Mouse (Mus musculus) B cell, adult 2 months (primary cell): ENCODE measurements around the gene Zfp512b.

Source experiments
- DNase-seq, 2 experiments: peaks; one replicate each; pipeline ENCODE4 v3.0.0; 2022

The Zfp512b gene

DNA sequence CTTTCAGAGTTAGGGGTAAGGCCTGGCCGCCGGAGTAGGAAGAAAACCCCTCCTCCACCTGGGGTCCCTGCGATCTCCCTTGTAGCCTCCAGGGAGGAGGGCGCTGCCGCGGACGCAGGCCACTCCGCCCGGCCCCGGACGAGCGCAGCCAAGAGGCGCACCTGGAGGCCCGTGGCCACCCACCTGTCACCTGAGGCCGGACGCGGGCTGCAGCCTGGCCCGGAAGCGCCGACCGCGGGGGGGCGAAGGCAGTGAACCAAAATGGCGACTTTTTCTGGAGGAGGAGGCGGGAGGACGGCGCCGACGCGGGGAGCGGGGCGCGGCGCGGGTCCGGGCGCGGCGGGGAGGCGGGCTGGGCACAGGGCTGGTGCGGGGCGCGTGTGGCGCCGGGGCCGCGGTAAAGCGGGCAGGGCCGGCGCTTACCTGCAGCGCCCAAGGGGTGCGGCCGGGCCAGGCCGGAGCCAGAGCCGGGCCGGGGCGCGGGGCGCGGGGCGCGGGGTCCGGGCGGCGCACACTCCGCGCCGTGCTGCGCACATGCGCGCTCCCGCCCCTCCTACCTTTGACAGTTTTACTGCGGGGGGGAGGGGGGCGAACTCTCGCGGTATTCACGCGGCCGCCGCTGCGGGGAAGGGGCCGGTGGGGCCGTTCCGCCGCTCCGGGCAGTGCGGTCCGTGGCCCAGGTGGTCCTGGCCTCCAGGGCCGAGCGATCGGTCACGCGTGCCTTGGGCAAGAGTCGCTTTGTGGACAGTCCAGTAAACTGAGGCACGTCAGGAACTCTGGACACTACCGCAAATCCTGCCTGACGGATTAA, at the start of gene Zfp512b:
TSS of gene Zfp512b (minus strand) at position 573 of the 811 bp plus-strand sequence.
- peak; percentile 77 to 78 for DNase-seq

DNA sequence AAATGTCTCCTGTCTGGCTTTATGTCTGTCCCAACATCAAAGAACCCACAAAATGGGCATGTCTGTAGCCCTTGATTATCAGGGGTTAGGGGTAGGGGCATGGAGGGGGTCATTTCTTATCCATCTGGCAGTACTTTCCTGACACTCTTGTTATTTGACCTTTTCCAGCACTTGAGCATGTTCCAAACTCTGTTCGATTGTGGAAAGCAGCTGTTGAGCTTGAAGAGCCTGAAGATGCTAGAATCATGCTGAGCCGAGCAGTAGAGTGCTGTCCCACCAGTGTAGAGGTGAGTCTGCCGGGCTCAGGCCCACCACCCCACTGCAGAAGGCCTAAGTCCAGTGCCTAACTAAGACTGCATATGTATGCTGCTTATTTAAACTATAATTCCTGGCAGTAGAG, 43.3 kb upstream of the Zfp512b start:
- no peak for DNase-seq

DNA sequence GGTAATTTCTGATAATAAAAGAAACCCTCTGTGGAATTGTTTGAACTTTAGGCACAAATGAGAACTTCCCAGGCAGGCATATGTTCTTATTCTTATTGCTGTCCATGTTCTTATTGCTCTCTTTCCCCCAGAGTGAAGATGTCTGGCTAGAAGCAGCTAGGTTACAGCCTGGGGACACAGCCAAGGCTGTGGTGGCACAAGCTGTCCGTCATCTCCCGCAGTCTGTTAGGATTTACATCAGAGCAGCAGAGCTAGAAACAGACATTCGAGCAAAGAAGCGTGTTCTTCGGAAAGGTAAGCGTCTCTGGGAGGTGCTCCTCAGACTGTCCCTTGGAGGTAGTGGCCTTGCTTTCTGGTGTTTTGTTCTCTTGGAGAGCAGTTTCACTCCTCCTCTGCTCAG, 40.0 kb upstream of the Zfp512b start:
- DNase-seq, result no peak

DNA sequence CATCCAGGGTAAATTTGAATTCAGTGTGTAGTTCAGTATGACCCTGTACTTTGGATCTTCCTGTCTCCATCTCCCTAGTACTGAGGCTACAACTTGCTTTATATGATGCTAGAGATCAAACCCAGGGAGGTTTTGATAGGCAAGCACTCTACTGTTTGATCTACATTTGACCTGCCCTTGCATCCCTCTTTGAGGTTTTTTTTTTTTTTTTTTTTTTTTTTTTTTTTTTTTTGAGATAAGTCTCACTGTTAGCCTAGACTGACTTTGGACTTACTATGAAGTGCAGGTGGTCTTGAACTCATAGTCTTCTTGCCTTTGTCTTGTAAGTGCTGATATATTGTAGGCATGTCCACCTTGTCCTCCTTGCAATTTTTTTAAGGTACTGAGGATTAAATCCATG, 35.9 kb upstream of the Zfp512b start:
- DNase-seq, result no peak

DNA sequence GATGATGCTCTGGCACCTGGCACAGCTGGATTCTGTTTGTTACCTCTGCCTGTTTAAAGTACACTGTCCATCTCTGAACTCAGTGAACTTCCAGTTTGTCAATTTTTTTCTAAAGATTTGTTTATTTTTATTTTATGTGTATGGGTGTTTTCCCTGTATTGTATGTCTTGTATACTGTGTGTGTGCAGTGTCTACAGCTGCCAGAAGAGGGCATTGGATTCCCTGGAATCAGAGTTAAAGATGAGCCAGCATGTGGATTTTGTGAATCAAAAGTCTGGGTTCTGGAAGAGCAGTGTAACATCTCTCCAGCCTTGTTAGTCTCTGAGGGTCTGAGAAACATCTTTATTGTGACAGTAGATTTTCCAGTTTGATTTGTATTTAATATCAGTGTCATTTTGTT, 30.8 kb upstream of the Zfp512b start:
- DNase-seq, result peak in 1 of 2 experiments; percentile 27

DNA sequence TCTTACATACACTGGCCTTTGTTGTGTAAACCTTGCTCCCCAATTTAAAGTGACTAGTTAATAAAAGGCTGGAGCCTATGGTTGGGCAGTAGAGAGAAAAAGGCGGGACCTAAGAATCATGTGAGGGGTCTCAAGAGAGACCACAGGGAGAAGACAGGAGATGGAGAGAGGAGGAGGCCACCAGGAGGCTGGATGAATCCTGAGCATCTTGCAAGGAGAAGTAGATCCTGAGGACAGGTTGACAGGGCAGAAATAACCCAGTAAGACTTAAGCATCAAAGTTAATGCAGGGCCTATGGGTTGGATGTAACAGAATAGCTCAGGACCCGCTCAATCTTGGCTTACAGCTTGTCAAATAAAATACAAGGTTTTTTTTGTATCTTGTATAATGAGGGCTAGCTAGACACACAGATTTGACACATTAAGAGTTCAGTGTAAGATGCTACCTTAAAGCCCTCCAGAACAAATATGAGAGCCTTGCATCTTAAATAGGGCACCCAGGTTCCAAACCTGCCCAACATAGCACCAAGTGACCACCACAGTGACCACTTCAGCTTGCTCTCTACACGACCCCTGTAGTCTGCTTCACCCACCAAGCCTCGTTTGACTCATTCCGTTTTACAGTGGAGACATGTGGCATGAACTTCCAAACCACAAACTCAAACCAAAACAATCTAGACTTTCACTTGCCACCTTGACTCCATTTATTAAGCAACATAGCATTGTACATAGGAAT, 26.3 kb upstream of the Zfp512b start:
- DNase-seq, result no peak

DNA sequence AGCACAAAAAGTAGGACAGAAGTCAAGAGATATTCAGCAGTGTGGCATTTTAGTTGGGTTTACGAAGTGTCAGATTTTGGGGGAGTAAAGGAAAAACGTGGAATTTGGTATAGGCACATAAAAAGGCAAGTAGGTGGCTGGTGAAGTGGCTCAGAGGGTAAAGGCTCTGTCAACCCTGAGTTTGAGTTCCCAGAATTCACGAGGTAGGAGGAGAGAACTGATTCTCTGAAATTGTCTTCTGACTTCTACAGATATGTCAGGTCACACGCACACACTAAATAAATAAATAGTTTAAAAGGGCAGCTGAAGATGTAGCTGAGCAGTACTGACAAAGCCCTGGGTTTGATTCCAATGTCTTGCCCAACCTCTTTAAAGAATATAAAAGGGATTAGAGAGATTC, 9.8 kb upstream of the Zfp512b start:
- no peak for DNase-seq

DNA sequence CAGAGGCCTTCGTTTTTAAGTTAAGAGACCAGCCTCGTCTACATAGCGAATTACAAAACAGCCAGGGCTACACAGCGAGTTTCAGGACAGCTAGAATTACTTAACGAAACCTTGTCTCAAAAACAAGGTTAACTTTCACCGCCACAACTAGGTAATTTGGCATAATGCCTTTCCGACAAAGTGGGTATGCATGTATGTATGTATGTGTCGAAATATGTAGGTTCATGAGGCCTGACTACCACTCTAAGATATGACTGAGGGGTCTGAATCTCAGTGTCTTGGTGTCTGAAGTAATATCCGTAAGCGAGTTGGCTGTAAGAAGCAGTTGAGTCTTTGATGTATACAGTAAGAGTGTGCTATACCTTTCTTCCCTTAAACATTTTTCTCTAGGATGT, 9.1 kb upstream of the Zfp512b start:
- no peak for DNase-seq

DNA sequence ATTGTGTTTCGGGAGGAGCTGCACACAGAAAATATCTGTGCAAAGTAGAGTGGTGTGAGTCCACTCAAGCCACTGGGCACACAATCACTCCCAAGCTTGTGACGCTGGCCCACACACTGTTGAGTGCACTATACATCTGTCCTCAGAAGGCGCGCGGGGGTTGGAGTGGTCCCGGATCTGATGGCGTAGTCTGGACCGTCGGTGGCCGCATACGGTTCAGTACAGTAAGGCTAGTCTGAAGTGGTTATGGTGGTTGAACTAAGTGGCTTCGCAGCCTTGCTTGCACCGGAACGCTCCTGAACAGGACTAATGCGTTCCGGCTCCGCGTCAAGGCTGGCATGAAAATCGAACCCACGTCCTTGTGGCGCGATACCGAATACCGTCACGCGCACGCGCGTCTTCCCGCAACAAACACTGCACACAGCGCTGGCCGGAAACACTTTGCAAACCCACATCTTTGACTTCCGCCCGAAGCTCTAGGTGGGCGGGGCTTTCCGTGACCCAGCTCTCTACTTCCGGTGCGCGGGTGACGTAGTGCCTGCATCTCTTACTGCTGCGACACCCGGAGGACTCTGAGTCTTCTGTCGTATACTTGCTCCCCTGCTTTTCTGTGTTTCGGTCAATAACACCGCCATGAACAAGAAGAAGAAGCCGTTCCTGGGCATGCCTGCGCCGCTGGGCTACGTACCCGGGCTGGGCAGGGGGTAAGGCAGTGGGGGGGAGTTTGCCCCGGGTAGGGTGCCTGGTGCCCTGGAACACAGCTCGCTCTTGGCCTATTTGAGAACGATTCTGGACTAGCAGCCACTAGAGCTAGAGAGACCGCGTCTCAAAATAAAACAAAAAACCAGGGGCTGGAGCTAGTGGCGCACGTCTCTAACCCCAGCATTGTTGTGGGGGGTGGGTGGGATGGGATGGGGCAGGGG, 8.5 kb upstream of the Zfp512b start:
- DNase-seq, result peak; percentile 97

DNA sequence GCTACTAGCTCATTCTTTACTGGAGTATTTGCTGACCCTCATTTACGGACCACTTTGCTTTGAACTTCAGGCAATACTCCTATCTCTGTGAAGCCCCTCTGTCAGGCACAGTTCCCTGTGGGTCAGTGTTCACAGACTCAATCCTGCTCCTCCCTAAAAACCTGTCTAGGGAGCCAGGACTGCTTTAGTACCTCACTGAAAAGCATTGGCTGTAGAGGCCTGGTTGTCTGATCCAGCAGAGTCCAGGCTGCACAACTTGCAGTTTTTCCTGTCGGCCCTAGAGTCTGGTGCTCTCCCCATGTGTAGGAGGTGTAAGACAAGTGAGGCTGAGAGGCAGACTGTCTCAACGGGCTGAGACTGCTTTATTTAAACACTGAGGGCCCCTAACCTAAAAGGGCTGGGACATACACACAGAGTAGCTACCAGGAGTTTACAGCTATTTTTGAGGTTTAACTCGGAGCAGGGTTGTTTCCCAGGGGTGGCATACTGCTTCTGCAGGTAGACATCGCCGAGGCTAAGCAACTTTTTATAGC, 7.7 kb upstream of the Zfp512b start:
- DNase-seq, result no peak

DNA sequence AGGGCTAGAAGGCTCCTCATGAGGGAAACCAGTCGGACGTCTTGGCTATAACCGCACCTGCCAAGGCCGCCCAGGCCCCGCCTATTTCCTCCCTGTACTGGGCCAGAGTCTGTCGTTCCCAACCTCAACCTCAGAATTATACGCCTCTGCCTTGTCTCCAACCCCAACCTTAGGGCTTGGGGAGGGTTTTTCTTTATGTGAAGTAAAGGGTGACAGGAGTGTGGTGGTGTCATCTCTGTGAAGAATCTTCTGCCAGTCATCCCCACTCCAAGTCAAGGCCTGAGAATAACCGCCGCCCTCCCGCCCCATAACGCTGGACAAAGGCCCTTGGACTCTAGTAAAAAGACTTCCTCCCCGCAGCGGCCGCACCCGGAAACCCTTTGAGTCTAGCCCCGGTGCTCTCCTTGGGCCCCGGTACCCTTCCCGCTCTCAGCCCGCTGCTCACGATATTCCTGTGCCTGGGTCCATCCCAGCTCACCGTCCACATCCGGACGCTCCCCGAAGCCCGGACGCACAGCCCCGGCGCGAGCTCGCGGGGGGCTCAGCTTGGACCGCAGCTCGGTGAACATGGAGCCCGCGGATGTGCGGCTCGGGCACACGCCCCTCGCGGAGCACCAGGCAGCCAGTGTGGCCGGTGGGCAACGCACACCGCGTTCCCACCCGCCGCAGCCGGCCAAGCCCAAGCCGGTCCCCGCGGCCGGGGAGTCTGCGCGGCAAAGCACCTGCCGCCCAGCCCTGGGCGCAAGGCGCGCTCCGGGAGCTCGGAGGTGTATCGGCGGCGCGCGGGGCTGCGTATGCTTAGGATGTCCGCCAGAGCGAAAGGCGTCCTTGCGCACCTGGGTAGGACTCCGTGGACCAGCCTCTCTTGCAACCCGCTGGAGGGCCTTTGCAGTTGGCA, 6.1 kb upstream of the Zfp512b start, which contains the start of gene Samd10:
TSS of gene Samd10 (minus strand) at position 759 of the 898 bp plus-strand sequence.
- peak; percentile 76 to 77 for DNase-seq

DNA sequence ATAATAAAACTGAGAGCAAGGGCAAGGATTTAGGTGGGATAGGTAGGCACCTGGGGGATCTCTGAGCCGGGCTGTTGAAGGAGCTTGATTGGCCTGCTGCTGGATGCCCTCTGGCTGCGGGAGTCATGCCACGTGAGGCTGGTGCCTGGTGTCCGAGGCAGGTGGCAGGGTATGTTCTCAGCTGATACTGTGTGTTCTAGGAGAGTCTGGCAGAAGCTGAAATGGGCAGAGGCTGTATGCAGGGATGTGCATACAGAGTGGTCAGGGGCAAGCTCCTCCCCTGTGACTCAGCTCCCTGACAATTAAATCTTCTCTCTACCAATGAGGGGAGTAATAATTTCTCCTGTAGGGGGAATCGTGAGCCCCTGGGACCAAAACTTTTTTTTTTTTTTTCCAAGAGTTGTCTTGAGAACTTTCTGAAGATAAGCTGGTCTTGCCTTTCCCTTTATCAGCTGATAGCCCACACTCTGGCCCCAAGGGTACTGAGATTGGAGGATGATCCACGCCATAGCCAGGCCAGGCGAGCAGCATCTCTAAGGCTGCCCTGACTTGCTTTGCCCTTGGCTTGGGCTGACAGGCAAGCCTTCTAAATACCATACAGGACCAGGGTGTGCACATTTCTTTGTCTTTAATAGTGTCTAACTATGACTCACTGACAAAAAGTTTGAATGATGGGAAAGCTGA, 4.9 kb upstream of the Zfp512b start:
- no peak for DNase-seq

DNA sequence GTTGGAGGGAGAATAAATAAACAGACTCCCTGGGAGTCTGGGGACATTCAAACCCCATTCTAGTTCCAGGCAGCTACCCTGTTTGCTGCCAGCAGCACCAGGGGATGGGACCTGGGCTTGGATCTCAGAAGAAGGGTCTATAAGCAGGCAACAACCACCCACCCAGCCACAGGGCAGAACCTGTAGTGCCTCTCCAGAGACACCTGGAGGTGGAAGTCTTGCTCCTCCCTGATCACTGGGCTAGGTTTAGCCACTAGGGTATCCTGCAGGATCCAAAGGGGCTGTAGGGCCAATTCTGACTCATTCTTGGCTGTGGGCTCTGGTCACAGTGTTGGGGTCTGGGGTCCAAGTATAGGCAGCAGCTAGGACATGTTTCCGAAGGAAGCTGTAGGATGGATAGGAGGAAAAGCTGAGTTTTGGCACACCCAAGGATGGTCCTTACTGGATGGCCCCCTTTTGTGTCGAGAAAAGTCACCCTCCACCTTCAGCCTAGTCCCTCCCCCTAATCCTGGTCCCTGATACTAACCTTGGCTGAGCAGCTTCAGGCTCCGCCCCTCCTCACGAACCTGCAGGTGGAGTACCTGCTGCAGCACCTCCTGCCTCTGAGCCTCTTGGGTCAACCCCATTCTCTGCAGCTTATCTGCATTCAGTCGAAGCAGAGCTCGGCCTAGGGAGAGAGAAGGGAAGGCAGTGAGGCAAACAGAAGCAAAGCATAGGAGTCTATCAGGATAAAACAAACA, 3.8 kb upstream of the Zfp512b start:
- no peak for DNase-seq

DNA sequence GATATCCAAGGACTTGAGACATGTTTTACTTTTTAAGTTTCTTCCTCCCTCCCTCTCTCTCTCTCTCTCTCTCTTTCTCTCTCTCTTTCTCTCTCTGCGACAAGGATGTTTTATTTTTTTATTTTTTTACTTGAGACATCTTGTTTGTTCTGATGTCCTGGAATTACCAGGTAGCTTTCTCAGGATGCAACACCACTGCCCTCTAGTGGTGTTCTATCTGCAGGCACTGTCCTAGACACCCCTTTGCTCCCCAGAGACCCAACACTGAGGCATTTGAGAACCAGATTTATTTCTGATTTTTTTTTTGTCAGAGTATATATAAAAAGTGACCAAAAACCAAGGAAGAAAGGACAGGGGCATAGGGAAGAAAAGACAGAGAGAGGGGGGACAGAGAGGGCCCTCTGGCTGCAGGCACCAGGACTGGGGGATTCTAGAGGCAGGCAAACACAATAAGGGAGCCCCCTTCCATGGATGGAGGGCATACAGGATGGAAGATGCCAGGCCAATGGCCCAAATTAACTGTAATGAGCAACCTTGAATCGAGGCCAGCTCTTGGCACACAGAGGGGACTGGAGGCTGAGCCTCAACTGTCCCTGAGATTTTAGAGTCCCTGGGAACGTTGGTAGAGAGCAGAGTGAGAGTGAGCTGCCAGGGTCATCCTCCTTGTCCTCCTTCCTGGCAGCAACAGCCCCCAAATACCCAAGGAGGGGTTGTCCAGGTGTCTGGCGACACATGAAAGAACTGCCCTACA, 2.5 kb upstream of the Zfp512b start:
- peak; percentile 63 to 65 for DNase-seq

DNA sequence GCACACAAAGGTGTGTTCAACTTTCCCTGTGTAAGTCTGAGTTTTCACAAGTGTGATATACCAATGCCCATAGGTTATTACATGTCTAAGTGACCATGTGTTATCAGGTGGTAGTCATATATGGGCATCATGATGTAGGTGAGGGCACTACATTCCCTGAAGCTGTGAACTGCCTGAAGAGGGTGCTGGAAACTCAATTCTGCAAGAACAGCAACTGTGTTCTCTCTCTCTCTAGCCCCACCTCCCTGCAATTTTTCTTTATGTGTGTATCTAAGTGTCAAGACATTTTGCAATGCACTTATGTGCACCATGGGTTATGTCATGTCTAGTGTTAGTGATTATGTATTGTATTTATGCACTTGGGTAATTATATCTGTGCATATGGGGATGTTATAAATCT, 1.3 kb upstream of the Zfp512b start:
- no peak for DNase-seq

DNA sequence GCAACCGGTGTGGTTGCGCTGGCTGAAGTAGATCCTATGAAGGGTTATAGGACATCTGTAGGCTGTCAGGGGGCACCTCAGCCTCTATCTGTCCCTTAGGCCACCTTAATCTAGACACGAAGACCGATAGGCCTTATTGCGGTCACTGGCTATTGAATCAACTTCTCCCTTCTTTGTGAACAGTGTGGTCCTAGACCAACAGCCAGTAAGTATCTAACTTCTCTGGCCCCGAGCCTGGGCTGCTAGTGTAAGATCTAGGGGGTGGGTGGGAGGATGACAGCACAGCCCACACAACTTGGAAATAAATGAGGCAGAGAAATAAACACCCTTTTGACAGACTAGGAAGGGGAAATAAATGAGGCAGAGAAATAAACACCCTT, 429 bp upstream of the Zfp512b start:
- peak in 1 of 2 experiments; percentile 43 for DNase-seq

DNA sequence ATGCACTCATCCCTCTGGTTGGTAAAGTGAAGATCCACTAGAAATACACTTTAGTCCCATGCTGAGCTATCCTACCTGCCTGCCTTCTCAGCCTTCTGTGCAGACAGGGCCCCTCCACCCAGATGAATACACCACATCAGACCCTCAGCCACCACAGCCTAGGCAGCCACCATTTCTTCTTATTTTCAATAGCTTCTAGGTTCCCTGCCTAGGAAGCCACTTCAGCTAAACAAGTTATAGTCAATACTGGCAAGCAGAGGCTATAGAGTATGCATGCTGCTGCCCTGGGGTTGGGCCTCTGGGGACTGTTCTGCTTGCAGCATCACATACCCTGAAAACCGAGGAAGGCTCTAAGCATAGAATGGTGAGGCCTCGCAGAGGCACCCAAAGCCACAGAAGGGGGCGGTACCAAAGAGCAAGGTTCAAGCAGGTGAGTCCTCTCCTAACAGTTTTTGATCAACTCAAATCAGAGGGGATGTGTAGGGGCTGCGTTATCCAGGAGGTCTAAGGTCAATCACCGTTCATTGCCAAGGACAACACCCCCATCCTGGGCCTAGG, 996 bp downstream of the Zfp512b start, which contains the start of gene Prpf6:
TSS of gene Prpf6 (plus strand) at position 341 of the 558 bp plus-strand sequence.
- DNase-seq, result peak; percentile 42 to 46

DNA sequence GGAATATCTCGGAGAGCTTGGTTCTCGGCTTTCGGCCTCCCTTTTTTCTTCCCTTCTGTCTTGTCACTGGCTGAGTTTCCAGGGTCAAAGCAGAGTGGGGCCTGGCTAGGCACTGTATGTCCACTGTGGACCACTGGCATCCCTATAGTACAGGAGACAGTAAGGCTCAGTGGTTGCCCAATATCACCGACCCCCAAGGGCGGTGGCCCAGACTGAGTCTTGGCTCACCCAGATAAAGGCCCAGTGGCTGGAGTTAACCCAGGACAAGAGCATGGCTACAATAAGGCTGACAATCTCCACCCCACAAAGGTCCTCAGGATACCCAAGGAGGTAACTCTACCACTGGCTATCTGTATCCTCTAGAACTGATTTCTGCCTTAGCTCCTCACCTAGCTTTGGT, 2.1 kb downstream of the Zfp512b start:
- no peak for DNase-seq

DNA sequence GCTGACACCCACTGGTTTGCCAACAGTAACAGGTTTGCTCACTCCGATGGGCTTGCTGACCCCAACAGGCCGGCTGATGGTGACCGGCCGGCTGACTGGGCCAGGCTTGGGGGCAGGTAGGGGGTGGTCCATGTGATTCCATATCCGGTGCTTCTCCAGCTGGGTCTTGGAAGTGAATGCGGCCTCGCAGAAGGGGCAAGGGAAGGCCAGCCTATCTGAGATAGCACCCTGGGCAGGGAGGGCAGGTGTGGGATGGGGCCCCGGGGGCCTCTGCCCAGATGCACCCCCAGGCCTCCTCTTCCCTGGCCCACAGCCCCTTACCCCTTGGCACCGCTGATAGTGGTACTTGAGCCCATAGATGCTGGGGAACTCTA, 2.9 kb downstream of the Zfp512b start:
- DNase-seq, result no peak
